Mouse (Mus musculus) small intestine, adult 2 months (tissue): ENCODE results near the gene Gad2.

ENCODE experiments used
- CTCF ChIP-seq: fragments of 200-500 bp; IDR thresholded peaks from 2 replicates; pipeline ENCODE4 v1.5.1; 2012; ENCODE audit warnings: low read depth, mild to moderate bottlenecking, control low read depth, inconsistent platforms, low read length, moderate library complexity, mixed read lengths; ENCODE audit not compliant: insufficient replicate concordance, insufficient read length; ENCODE audit errors: extremely low read depth
- POLR2A ChIP-seq: fragments of 200-500 bp; IDR thresholded peaks from 2 replicates; pipeline ENCODE4 v1.6.1; 2012; ENCODE audit warnings: low read depth, mild to moderate bottlenecking, control low read depth, inconsistent platforms, low read length, moderate library complexity

DNA sequence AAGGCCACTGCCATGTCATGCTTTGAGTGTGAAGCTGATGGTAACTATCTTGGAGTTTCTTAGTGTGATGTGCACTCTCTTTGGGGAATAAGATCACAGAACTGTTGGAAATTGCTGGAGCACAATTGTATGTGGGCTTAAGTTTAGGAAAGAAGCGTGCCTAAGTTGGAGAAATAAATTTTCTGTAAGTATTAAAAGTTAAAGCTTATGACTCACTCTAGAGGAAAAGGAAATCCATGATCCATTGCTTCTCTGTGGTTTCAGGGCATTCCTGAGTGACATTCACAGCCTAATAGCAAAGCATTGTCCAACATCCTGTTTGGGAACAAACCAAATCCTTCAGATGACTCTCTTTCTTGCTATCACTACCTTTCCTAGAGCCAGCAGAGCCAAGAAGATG lies 49.3 kb downstream of the Gad2 start:
- no peak for TF ChIP-seq POLR2A
- no peak for TF ChIP-seq CTCF
